Mouse (Mus musculus): ENCODE measurements around the gene Stx16. TPM values are rescaled to one million over a fixed set of nuclear protein-coding genes. Genes with fewer than 3 reads are reported as not detected.

Stx16 gene
- 11.8 and 13.7 TPM in 2 replicates for polyA plus RNA-seq (2016; fragmentation: Nextera tagmentation; extraction: Ambion mirVana)

GRCm38 (mm10) chr2:174075673-174076432 is at the start of gene Stx16:
Gene Stx16, plus strand, starts transcription at chr2:174076308.
- Histone ChIP-seq H3K36me3 (no peaks in the 10 kb centered on the region), H3K4me2 (replicated peaks) (peak within 1 kb of the TSS; percentile 94), H3K9me3 (no peaks in the 10 kb centered on the region), H3K4me1 (peaks cover 44% of the 10 kb centered on the region), H3K27me3 (replicated peaks) (no peaks in the 10 kb centered on the region), H3K9ac (peak within 1 kb of the TSS; percentile 74), H3K27ac (peak within 1 kb of the TSS; percentile 90), H3K4me3 (peak within 1 kb of the TSS; percentile 70)
- WGBS: 2% methylated on average over 32 of the region's 32 CpGs
- ATAC-seq (ENCODE audit: low FRiP score, low read depth): peak; percentile 84

- Histone ChIP-seq H3K4me1 (0 out of 2 replicates have a peak, but pooled peaks cover 7% of the 10 kb centered on the region), H3K4me3 (no peak overlapping the region), H3K36me3 (no peaks in the 10 kb centered on the region), H3K27me3 (replicated peaks) (no peaks in the 10 kb centered on the region), H3K27ac (no peak overlapping the region), H3K9me3 (no peaks in the 10 kb centered on the region), H3K9ac (no peak overlapping the region), H3K4me2 (replicated peaks) (no peak overlapping the region)
- ATAC-seq (ENCODE audit: low FRiP score, low read depth): no peak
- WGBS: 82% methylated on average over 4 of the region's 4 CpGs
Observed at GRCm38 (mm10) chr2:174026406-174026805, 49.7 kb upstream of the Stx16 start.

GRCm38 (mm10) chr2:174033257-174033800 is 42.8 kb upstream of the Stx16 start:
- Histone ChIP-seq H3K4me1 (no peaks in the 10 kb centered on the region), H3K36me3 (no peaks in the 10 kb centered on the region), H3K4me2 (replicated peaks) (no peak overlapping the region), H3K9me3 (no peaks in the 10 kb centered on the region), H3K27me3 (replicated peaks) (no peaks in the 10 kb centered on the region), H3K4me3 (no peak overlapping the region), H3K9ac (no peak overlapping the region), H3K27ac (no peak overlapping the region)
- WGBS: 68% methylated on average over 9 of the region's 9 CpGs
- ATAC-seq (ENCODE audit: low FRiP score, low read depth): no peak

GRCm38 (mm10) chr2:174047656-174048055 is 28.5 kb upstream of the Stx16 start:
- ATAC-seq (ENCODE audit: low FRiP score, low read depth): no peak
- H3K4me1 ChIP-seq: peaks cover 41% of the 10 kb centered on the region
- H3K4me3 ChIP-seq: no peak overlapping the region
- 98% methylated on average over 2 of the region's 2 CpGs for WGBS
- H3K27ac ChIP-seq: no peak overlapping the region
- no peak overlapping the region for H3K4me2 ChIP-seq (replicated peaks)
- no peak overlapping the region for H3K9ac ChIP-seq
- no peaks in the 10 kb centered on the region for H3K27me3 ChIP-seq (replicated peaks)
- H3K36me3 ChIP-seq: no peaks in the 10 kb centered on the region
- H3K9me3 ChIP-seq: peaks cover 13% of the 10 kb centered on the region; the same call in 1 of the 2 replicates

- no peaks in the 10 kb centered on the region for H3K27me3 ChIP-seq (replicated peaks)
- peak overlapping the region; percentile 35 for H3K4me2 ChIP-seq (replicated peaks)
Observed at GRCm38 (mm10) chr2:174049481-174050338, 26.4 kb upstream of the Stx16 start.

GRCm38 (mm10) chr2:174050339-174050685 is 25.8 kb upstream of the Stx16 start:
- H3K4me1 ChIP-seq: peaks cover 46% of the 10 kb centered on the region
- H3K4me2 ChIP-seq (replicated peaks): peak overlapping the region; percentile 35; the same call in 1 of the 2 replicates
- no peak; the same call in 1 of the 2 replicates for ATAC-seq (ENCODE audit: low FRiP score, low read depth)
- H3K27ac ChIP-seq: peak overlapping the region; percentile 74
- H3K4me3 ChIP-seq: no peak overlapping the region
- WGBS: 3% methylated on average over 3 of the region's 3 CpGs
- H3K9ac ChIP-seq: no peak overlapping the region
- no peaks in the 10 kb centered on the region for H3K36me3 ChIP-seq
- no peaks in the 10 kb centered on the region for H3K27me3 ChIP-seq (replicated peaks)
- peaks cover 9% of the 10 kb centered on the region; the same call in 1 of the 2 replicates for H3K9me3 ChIP-seq

More at GRCm38 (mm10) chr2:174049481-174050338, 26.4 kb upstream of the Stx16 start:
- Histone ChIP-seq H3K9ac (no peak overlapping the region), H3K9me3 (peaks cover 9% of the 10 kb centered on the region; the same call in 1 of the 2 replicates), H3K4me3 (no peak overlapping the region), H3K36me3 (no peaks in the 10 kb centered on the region), H3K27ac (peak overlapping the region; percentile 74), H3K4me1 (peaks cover 46% of the 10 kb centered on the region)
- ATAC-seq (ENCODE audit: low FRiP score, low read depth): peak; percentile 93
- 3% methylated on average over 4 of the region's 4 CpGs for WGBS

- Histone ChIP-seq H3K4me2 (replicated peaks) (peak overlapping the region; percentile 35), H3K36me3 (no peaks in the 10 kb centered on the region), H3K27me3 (replicated peaks) (no peaks in the 10 kb centered on the region), H3K9ac (no peak overlapping the region), H3K9me3 (peaks cover 9% of the 10 kb centered on the region; the same call in 1 of the 2 replicates), H3K4me3 (no peak overlapping the region), H3K4me1 (peaks cover 46% of the 10 kb centered on the region), H3K27ac (peak overlapping the region; percentile 74; the same call in 1 of the 2 replicates)
- peak; percentile 7 for ATAC-seq (ENCODE audit: low FRiP score, low read depth)
- 1% methylated on average over 10 of the region's 10 CpGs for WGBS
Observed at GRCm38 (mm10) chr2:174051081-174051481, 25.0 kb upstream of the Stx16 start.

- no peak overlapping the region for H3K4me3 ChIP-seq
- H3K4me1 ChIP-seq: peaks cover 36% of the 10 kb centered on the region
- H3K9me3 ChIP-seq: no peaks in the 10 kb centered on the region
- no peaks in the 10 kb centered on the region for H3K36me3 ChIP-seq
- no peak overlapping the region for H3K27ac ChIP-seq
- H3K27me3 ChIP-seq (replicated peaks): no peaks in the 10 kb centered on the region
- no peak overlapping the region for H3K4me2 ChIP-seq (replicated peaks)
- ATAC-seq (ENCODE audit: low FRiP score, low read depth): no peak
- H3K9ac ChIP-seq: no peak overlapping the region
- WGBS: 94% methylated on average over 3 of the region's 3 CpGs
Observed at GRCm38 (mm10) chr2:174054496-174054895, 21.6 kb upstream of the Stx16 start.

- ATAC-seq (ENCODE audit: low FRiP score, low read depth): no peak
- Histone ChIP-seq H3K36me3 (no peaks in the 10 kb centered on the region), H3K9me3 (no peaks in the 10 kb centered on the region), H3K4me2 (replicated peaks) (no peak overlapping the region), H3K4me1 (peaks cover 7% of the 10 kb centered on the region; the same call in 1 of the 2 replicates), H3K27ac (no peak overlapping the region), H3K4me3 (no peak overlapping the region), H3K27me3 (replicated peaks) (no peaks in the 10 kb centered on the region), H3K9ac (no peak overlapping the region)
- 83% methylated on average over 3 of the region's 3 CpGs for WGBS
Observed at GRCm38 (mm10) chr2:174057730-174058129, 18.4 kb upstream of the Stx16 start.

- H3K36me3 ChIP-seq: no peaks in the 10 kb centered on the region
- H3K9ac ChIP-seq: no peak overlapping the region
- H3K4me3 ChIP-seq: no peak overlapping the region
- peaks cover 3% of the 10 kb centered on the region; the same call in 1 of the 2 replicates for H3K4me1 ChIP-seq
- H3K27me3 ChIP-seq (replicated peaks): no peaks in the 10 kb centered on the region
- no peaks in the 10 kb centered on the region for H3K9me3 ChIP-seq
- H3K27ac ChIP-seq: no peak overlapping the region
- 87% methylated on average over 8 of the region's 8 CpGs for WGBS
- ATAC-seq (ENCODE audit: low FRiP score, low read depth): no peak
- H3K4me2 ChIP-seq (replicated peaks): no peak overlapping the region
Observed at GRCm38 (mm10) chr2:174058316-174058939, 17.7 kb upstream of the Stx16 start.

GRCm38 (mm10) chr2:174059591-174060385 is 16.3 kb upstream of the Stx16 start:
- peaks cover 3% of the 10 kb centered on the region; the same call in 1 of the 2 replicates for H3K4me1 ChIP-seq
- no peak overlapping the region for H3K27ac ChIP-seq
- no peaks in the 10 kb centered on the region for H3K36me3 ChIP-seq
- no peak overlapping the region for H3K9ac ChIP-seq
- no peak overlapping the region for H3K4me3 ChIP-seq
- WGBS: 90% methylated on average over 13 of the region's 13 CpGs
- ATAC-seq (ENCODE audit: low FRiP score, low read depth): no peak
- H3K27me3 ChIP-seq (replicated peaks): no peaks in the 10 kb centered on the region
- no peaks in the 10 kb centered on the region for H3K9me3 ChIP-seq
- no peak overlapping the region for H3K4me2 ChIP-seq (replicated peaks)
